Mouse (Mus musculus): ENCODE measurements around the gene Tprn. TPM values are rescaled to one million over a fixed set of nuclear protein-coding genes. Genes with fewer than 3 reads are reported as not detected.
A peak's percentile ranks its signal among the peaks of the same experiment; 100 is the strongest.

The Tprn gene
- total RNA-seq, 2 experiments from 2014 or later = 2.2 TPM; not detected in 1

DNA sequence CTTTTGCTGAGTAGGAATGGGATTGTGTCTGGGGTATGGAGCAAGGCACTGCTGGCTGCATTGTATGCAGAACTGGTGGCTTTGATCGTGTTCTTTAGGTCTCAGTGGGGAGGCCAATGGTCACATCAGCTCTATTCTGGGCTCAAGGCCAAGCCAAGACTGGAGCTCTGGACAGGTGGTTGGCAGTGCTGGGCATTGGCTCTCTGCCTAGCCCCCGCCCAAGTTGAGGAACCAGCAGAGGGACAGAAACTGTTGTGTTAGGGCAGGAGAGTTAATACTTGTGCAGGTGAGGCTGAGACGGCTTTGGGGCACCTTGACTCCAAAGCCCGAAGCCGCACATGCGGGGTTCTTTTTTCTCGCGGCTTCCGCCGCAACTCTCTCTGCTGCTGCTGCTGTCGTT, 27.2 kb downstream of the Tprn start, which contains the start of gene Lrrc26:
Lrrc26 (plus strand) TSS at position 265 of the 400 bp plus-strand sequence.
- no peak for ATAC-seq (replicated peaks; ENCODE audit: low FRiP score, poor library complexity, severe bottlenecking)

- ATAC-seq (replicated peaks; ENCODE audit: low FRiP score, poor library complexity, severe bottlenecking) = no peak
These were observed 27.8 kb downstream of the Tprn start for GRCm38 (mm10) chr2:25290101-25290815.

- no peak for ATAC-seq (replicated peaks; ENCODE audit: low FRiP score, poor library complexity, severe bottlenecking)
These were observed 28.4 kb downstream of the Tprn start for GRCm38 (mm10) chr2:25290816-25291130.

- ATAC-seq (replicated peaks; ENCODE audit: low FRiP score, poor library complexity, severe bottlenecking) = no peak
These were observed 29.0 kb downstream of the Tprn start for GRCm38 (mm10) chr2:25291184-25292053.

DNA sequence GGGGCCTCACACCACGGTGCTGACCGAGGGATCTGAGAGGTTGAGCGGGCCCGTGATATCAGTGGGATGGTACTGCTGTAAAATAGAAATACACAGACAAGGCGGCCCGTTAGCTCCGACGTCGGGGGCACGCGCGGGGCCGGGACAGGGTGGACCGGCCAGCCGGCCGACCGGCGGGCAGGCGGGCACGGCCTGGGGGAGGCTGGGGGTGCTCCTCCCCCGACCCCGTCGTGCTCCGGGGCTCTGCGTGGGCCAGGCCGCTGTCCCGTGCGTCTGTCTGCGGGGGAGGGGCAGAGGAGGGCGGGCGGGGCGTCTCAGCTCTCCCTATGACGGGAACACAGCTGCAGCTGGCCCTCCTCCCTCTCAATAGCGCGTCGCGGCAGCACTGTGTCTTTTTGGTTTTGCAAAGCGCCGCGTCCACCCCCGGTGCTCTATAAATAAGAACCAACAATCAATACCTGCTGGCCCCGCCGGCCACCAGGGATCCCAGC, 29.7 kb downstream of the Tprn start:
- no peak for ATAC-seq (replicated peaks; ENCODE audit: low FRiP score, poor library complexity, severe bottlenecking)

DNA sequence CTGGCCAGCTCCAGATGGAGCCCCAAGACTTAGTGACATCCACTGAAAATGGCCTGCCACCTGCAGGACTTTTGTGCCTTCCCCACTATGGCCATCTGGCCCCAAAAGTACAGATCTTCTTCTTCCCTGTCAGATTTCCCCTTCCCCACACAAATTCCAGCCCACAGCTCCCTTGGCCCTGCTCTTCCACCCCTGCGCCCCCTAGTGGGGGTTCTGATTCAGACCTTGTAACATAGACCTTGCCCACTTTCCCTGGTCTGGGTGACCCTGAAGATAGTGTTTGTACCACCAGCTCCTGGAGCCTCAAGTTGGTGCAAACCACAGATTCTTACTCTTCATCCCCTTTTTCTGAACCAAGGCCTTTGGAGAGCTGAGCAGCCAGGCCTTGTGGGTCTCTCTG, 30.4 kb downstream of the Tprn start:
- peak; percentile 58; the same call in 1 of the 2 replicates for ATAC-seq (replicated peaks; ENCODE audit: low FRiP score, poor library complexity, severe bottlenecking)

DNA sequence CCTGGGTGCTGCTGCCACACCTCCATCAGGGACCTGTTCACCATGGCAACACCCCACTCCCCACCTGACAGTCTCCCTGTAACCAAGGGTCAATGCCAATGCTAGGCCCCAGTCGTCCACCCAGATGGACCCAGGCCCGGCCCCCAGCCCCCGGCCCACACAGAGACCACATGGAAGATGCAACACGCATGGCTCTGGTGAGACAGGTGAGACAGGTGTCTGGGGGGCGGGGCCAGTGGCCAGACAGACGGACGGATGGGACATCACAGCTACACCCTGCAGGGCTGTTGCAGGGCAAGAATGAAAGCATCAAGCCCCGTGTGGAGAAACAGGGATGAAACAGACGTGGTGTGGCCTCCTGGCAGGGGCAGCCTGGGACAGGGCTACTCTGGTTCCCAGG, 31.3 kb downstream of the Tprn start:
- ATAC-seq (replicated peaks; ENCODE audit: low FRiP score, poor library complexity, severe bottlenecking) = no peak

- no peak for ATAC-seq (replicated peaks; ENCODE audit: low FRiP score, poor library complexity, severe bottlenecking)
These were observed 34.7 kb downstream of the Tprn start for GRCm38 (mm10) chr2:25297093-25297492.

GRCm38 (mm10) chr2:25298046-25298445, 35.6 kb downstream of the Tprn start:
- ATAC-seq (replicated peaks; ENCODE audit: low FRiP score, poor library complexity, severe bottlenecking) = no peak

GRCm38 (mm10) chr2:25303452-25303851, 41.0 kb downstream of the Tprn start:
- no peak for ATAC-seq (replicated peaks; ENCODE audit: low FRiP score, poor library complexity, severe bottlenecking)

- ATAC-seq (replicated peaks; ENCODE audit: low FRiP score, poor library complexity, severe bottlenecking) = no peak
These were observed 41.7 kb downstream of the Tprn start for GRCm38 (mm10) chr2:25303931-25304656.

DNA sequence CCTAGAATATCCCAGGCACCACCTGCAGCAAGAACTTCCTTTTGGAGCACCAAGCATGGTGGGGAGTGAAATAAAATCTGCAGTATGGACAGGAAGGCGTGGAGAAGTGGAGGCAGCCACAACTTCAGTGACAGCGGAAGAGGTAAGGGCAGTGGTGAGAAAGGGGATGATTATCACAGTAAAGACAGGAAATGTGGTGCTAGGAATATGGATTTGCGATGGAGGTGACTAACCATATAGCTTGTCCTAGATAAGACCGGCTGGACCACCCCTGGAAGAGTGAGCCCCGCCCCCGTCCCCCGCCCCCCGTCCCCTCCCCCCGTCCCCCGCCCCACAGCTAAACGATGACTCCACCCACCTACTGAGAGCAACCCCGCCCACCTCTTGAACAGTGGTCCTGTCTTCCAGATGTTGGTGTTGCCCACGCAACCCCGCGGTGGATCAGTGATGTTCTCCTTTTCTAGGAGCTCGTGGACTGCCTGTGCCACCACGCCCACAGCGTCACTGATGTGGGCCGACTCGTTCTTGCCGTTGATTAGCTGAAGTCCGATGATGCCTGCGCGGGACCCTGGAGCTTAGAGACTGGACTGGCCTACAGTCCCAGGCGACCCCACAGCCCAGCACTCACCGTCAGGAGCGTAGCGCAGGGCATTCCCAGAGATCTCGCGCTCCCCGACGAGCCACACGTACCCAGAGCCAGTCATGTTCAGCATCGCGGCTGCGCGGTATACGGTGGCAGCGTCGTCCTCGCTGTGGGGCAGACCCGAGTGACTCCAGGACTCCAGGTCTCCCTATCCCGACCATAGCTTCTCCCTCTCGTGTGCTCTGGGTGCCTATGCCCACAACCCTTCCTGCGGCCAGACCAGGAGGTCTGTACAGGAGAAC, 42.5 kb downstream of the Tprn start:
- 0 out of 2 replicates have a peak, but pooled peaks have one; percentile 7 for ATAC-seq (replicated peaks; ENCODE audit: low FRiP score, poor library complexity, severe bottlenecking)

DNA sequence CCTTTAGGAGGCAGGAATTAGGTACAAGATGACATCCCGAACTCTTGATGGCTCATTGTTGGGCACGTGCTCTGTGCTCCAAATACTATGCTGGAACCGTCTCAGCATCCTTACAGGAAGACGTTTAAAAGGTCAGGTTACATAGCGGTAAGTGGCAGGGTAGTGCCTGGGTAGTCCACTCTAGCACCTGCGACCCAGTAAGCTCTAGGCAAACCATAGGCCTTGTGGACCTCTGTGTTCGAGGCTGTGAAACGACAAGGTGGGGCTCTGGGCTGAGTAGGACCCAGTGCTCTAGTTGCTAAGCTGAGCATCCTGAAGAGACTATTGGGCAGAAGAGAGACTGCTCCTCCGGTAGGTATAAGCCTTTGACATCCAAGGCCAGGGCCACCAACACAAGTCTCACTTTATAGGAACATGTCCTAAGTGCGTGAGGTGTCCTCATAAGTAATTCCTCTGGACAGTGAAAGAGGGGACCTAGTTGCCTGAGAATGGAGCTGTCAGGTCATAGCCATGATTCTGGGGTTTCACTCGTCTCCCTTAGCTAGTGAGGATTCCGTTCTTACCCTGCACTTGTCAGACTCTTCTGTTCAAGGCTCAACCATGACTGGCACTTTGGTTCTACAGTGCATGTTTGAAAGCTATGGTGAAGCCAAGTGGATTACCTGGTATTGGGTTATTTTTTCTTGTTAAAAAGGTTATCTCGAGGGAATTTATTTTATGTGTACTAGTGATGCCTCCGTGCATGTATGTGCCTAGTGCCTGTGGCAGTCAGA, 43.4 kb downstream of the Tprn start:
- no peak for ATAC-seq (replicated peaks; ENCODE audit: low FRiP score, poor library complexity, severe bottlenecking)

DNA sequence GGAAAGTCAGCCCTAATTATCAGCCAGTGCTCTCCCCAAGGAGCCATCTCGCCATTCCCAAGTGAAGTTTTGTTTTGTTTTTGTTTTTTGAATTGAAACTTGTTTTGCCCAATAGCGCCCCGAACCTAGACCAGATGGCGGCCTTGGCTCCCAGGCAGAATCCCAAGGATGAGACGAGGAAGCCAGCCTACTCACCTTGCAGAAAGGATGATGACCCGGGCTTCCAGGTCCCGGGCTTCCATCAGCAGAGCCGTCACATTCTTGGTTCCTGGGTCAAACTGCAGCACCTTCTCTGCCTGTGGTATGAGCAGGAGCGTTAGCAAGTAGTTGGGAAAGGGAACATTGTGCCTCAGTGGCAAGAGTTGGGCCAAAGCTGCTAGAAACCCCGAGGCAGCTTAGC, 47.8 kb downstream of the Tprn start:
- ATAC-seq (replicated peaks; ENCODE audit: low FRiP score, poor library complexity, severe bottlenecking) = no peak

- ATAC-seq (replicated peaks; ENCODE audit: low FRiP score, poor library complexity, severe bottlenecking) = no peak
These were observed 48.6 kb downstream of the Tprn start for GRCm38 (mm10) chr2:25310969-25311368.

GRCm38 (mm10) chr2:25311491-25311891, 49.1 kb downstream of the Tprn start:
- ATAC-seq (replicated peaks; ENCODE audit: low FRiP score, poor library complexity, severe bottlenecking) = no peak

GRCm38 (mm10) chr2:25318119-25318966, 55.9 kb downstream of the Tprn start:
- ATAC-seq (replicated peaks; ENCODE audit: low FRiP score, poor library complexity, severe bottlenecking) = no peak

All from erythroid progenitor cell, adult 5-6 weeks (primary cell).